Mouse (Mus musculus): ENCODE results near the gene Dusp27. TPM values are rescaled to one million over a fixed set of nuclear protein-coding genes. Genes with fewer than 3 reads are reported as not detected.

Dusp27 gene
- polyA plus RNA-seq, 1 experiment from 2014 or later = 1.3 TPM

DNA sequence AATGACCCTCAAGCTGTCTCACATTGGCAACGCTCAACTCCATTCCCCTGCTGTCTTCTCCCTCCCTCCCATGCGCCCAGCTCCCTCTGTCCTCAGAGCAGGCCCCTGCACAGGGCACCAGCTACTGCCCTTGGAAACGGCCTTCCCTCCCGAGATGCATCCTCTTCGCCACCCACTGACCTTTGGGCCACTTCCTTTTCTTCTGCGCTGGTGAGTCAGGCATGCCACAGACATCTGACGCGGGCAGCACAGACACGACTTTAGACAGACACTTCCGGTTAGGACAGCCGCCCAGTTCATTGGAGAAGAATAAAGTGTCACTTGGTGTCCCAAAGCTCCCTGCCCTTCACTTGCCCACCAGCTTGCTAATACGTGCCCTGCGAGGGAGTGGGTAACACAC is 10.4 kb upstream of the Dusp27 start:
- no peak overlapping the region for H3K4me2 ChIP-seq (ENCODE audit: low read length)
- H3K9ac ChIP-seq (ENCODE audit: low read depth, low read length) = no peak overlapping the region
- no peaks in the 10 kb centered on the region; the same call in 1 of the 2 replicates for H3K4me1 ChIP-seq (ENCODE audit: control insufficient read depth, insufficient read depth, low read length)
- WGBS = 74% methylated on average over 13 of the region's 13 CpGs
- no peaks in the 10 kb centered on the region for H3K9me3 ChIP-seq (replicated peaks; ENCODE audit: control insufficient read depth, low read length, poor library complexity, severe bottlenecking)
- H3K27ac ChIP-seq (ENCODE audit: low read length) = no peak overlapping the region
- H3K27me3 ChIP-seq (ENCODE audit: control insufficient read depth, insufficient read depth, low read depth, low read length) = no peaks in the 10 kb centered on the region
- no peaks in the 10 kb centered on the region for H3K36me3 ChIP-seq (ENCODE audit: control insufficient read depth, insufficient read depth, low read length)
- no peak overlapping the region for H3K4me3 ChIP-seq (ENCODE audit: low read depth, low read length)
- ATAC-seq = no peak

DNA sequence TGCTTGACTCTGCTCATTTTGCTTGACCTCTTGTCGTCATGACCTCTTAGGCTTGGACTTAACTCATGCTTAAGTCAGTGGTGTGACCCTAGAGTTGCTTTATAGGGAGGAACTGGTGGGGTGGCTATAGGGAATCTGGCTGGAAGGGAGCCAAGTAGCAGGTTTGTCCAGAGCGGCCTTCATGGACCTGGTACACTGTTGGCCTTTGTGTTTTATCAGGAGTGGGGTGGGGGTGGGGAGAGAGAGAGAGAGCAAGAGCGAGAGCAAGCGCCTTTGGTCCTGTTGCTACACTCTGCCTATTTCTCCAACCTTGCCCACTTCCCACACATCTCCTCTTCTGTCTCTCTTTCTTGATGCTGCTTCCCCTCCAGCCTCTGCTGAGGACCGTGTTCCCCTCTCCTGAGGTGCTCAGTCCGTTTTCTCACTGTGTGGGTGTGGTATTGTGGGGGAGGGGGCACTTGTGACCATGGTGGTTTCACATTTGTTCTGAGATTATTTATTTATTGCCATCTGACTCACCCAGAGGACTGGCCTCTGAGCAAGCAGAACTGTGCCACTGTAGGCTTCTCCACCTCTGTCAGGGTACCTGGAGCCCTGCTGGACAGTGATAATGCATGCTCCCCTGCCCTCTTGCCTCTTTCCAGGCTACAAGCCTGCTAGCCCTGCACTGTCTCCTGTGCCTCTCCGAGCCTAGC is 9.7 kb upstream of the Dusp27 start:
- H3K9ac ChIP-seq (ENCODE audit: low read depth, low read length) = no peak overlapping the region
- no peaks in the 10 kb centered on the region for H3K27me3 ChIP-seq (ENCODE audit: control insufficient read depth, insufficient read depth, low read depth, low read length)
- H3K27ac ChIP-seq (ENCODE audit: low read length) = no peak overlapping the region
- H3K36me3 ChIP-seq (ENCODE audit: control insufficient read depth, insufficient read depth, low read length) = no peaks in the 10 kb centered on the region
- no peak for ATAC-seq
- no peaks in the 10 kb centered on the region for H3K9me3 ChIP-seq (replicated peaks; ENCODE audit: control insufficient read depth, low read length, poor library complexity, severe bottlenecking)
- WGBS = 75% methylated on average over 7 of the region's 7 CpGs
- H3K4me3 ChIP-seq (ENCODE audit: low read depth, low read length) = no peak overlapping the region
- H3K4me1 ChIP-seq (ENCODE audit: control insufficient read depth, insufficient read depth, low read length) = no peaks in the 10 kb centered on the region; the same call in 1 of the 2 replicates
- H3K4me2 ChIP-seq (ENCODE audit: low read length) = no peak overlapping the region

DNA sequence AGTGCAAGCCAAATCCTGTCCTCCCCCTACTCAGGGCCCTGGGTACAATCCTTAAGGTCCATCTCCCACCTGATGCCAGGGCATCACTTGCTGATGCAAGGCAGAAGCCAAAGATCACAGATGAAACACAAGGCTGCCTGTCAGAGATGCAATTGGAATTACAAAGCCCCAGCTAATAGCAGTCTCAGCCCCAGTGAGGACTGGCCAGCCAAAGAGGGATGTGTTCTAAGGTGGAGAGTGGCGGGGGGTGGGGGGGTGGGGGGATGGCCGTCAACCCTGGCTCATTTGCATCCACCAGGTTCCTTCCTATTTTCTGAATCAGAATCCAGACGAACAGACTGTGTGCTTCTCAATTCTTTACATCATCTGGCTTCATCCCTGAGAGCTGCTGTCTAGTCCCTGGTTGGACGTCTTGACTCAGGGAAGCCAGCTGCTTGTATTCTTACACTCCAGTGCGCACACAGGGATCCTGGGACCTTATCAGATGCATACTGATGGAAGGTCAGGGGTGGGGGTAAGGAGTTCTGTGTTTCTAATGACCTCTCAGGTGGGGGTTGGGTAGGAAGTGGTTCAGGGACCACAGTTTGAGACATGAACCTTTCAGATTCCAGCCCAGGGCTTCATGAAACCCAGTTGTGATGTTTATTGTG is 7.5 kb upstream of the Dusp27 start:
- no peaks in the 10 kb centered on the region for H3K27me3 ChIP-seq (ENCODE audit: control insufficient read depth, insufficient read depth, low read depth, low read length)
- H3K4me1 ChIP-seq (ENCODE audit: control insufficient read depth, insufficient read depth, low read length) = no peaks in the 10 kb centered on the region; the same call in 1 of the 2 replicates
- H3K27ac ChIP-seq (ENCODE audit: low read length) = no peak overlapping the region
- no peaks in the 10 kb centered on the region for H3K9me3 ChIP-seq (replicated peaks; ENCODE audit: control insufficient read depth, low read length, poor library complexity, severe bottlenecking)
- 37% methylated on average over 5 of the region's 5 CpGs for WGBS
- H3K9ac ChIP-seq (ENCODE audit: low read depth, low read length) = no peak overlapping the region
- ATAC-seq = no peak
- no peak overlapping the region for H3K4me3 ChIP-seq (ENCODE audit: low read depth, low read length)
- no peaks in the 10 kb centered on the region for H3K36me3 ChIP-seq (ENCODE audit: control insufficient read depth, insufficient read depth, low read length)
- no peak overlapping the region for H3K4me2 ChIP-seq (ENCODE audit: low read length)

DNA sequence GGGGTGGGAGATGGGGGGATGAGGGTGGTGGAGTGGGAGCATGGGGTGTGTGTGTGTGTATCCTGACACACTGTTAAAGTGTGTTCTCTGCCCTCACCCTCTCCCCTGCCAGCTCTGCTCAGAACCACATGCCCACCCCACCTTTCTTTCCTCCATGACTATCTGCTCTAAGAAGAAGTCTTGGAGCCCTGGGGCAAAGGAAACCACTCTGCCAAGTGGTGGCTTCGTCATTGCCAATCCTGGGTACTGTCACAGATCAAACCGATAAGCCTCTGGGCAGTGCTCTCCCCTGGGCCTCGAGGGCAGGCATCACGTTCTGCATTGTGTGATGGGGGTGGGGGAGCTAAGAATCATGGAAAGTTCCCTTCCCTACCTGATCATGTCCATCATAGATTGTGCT is 4.6 kb upstream of the Dusp27 start:
- Histone ChIP-seq H3K4me2 (ENCODE audit: low read length) (no peak overlapping the region), H3K36me3 (ENCODE audit: control insufficient read depth, insufficient read depth, low read length) (no peaks in the 10 kb centered on the region), H3K9ac (ENCODE audit: low read depth, low read length) (no peak overlapping the region), H3K27me3 (ENCODE audit: control insufficient read depth, insufficient read depth, low read depth, low read length) (no peaks in the 10 kb centered on the region), H3K4me3 (ENCODE audit: low read depth, low read length) (no peak overlapping the region), H3K9me3 (replicated peaks; ENCODE audit: control insufficient read depth, low read length, poor library complexity, severe bottlenecking) (no peaks in the 10 kb centered on the region), H3K27ac (ENCODE audit: low read length) (no peak overlapping the region), H3K4me1 (ENCODE audit: control insufficient read depth, insufficient read depth, low read length) (no peaks in the 10 kb centered on the region)
- no peak for ATAC-seq
- WGBS = 53% methylated on average over 4 of the region's 4 CpGs

DNA sequence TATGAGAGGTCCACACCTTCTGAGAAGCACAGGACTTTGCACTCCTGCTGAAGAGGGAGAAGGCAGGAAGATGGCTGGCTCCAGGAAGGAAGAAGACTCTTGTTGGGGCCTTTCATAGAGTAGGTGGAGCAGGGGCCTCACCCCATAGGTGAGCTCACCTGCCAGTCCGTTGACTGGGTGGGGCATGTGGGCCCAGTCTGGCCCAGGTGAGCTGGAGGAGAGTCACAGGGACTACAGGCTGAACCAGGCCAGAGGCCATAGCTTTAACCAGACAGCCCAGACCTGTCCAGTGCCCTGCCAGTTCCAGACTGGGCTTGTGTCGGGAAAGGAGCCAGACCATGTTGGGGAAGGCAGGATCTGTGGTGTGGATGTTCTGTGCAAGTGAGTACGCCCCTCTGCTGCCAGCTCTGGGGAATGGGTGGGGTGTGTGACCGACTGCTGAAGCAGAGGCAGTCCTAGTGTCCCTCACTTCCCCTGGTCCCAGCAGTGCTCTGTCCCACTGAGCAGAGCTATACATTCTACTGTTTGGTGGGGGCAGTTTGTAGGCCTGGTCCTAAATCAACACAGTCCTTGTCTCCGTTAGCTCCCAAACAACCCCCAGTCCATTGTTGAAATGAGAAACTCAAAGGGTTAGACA is 2.6 kb upstream of the Dusp27 start, which contains the start of gene Gpa33:
Gene Gpa33 (plus strand): TSS at position 15 of the 637 bp plus-strand sequence.
- Histone ChIP-seq H3K36me3 (ENCODE audit: control insufficient read depth, insufficient read depth, low read length) (no peaks in the 10 kb centered on the region), H3K27ac (ENCODE audit: low read length) (no peak within 1 kb of the TSS), H3K27me3 (ENCODE audit: control insufficient read depth, insufficient read depth, low read depth, low read length) (no peaks in the 10 kb centered on the region), H3K4me3 (ENCODE audit: low read depth, low read length) (no peak within 1 kb of the TSS), H3K9me3 (replicated peaks; ENCODE audit: control insufficient read depth, low read length, poor library complexity, severe bottlenecking) (no peaks in the 10 kb centered on the region), H3K4me1 (ENCODE audit: control insufficient read depth, insufficient read depth, low read length) (no peaks in the 10 kb centered on the region), H3K9ac (ENCODE audit: low read depth, low read length) (no peak within 1 kb of the TSS), H3K4me2 (ENCODE audit: low read length) (no peak within 1 kb of the TSS)
- 87% methylated on average over 5 of the region's 5 CpGs for WGBS
- ATAC-seq = no peak

DNA sequence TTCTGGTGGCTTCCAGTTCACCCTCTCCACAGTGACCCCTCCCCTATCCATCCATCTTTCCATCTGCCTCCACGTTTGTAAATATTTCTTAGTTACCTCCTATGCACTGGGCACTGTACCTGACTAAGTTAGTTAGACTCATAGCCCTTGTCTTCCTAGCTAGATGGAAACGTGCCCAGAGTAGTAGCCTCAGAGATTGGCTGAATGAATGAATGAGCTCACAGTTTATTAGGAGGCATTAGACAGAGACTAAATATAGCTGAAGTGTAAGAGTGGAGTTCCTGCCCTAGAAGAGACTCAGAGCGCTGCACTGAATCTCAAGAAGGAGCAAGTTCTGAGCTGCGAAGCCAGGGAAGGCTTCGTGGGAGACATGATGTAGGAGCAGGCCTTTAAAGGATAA is 829 bp upstream of the Dusp27 start:
- Histone ChIP-seq H3K36me3 (ENCODE audit: control insufficient read depth, insufficient read depth, low read length) (no peaks in the 10 kb centered on the region), H3K9me3 (replicated peaks; ENCODE audit: control insufficient read depth, low read length, poor library complexity, severe bottlenecking) (no peaks in the 10 kb centered on the region), H3K27me3 (ENCODE audit: control insufficient read depth, insufficient read depth, low read depth, low read length) (no peaks in the 10 kb centered on the region), H3K4me2 (ENCODE audit: low read length) (no peak overlapping the region), H3K4me1 (ENCODE audit: control insufficient read depth, insufficient read depth, low read length) (no peaks in the 10 kb centered on the region), H3K9ac (ENCODE audit: low read depth, low read length) (no peak overlapping the region), H3K4me3 (ENCODE audit: low read depth, low read length) (no peak overlapping the region), H3K27ac (ENCODE audit: low read length) (no peak overlapping the region)
- no peak for ATAC-seq
- WGBS = 89% methylated on average over 5 of the region's 5 CpGs

DNA sequence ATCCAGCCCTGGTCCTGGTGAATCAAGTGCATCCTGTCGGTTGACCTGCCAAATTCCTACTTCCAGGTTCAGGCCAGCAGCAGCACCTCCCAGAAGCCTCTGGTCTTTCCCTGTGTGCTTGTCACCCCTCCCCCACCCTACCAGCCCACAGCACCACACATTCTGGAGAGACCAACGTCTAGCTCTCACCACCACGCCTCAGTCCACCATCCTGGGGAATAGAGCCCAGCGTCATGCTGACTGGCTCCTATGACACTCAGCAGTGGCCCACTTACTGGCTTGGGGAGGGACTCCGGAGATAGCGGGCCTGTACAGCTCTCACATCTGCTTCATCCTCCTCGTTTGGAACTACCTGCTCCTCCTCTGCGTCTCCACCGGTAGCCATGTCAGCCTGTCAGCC is 927 bp downstream of the Dusp27 start:
- Histone ChIP-seq H3K27me3 (ENCODE audit: control insufficient read depth, insufficient read depth, low read depth, low read length) (no peaks in the 10 kb centered on the region), H3K4me2 (ENCODE audit: low read length) (no peak overlapping the region), H3K4me3 (ENCODE audit: low read depth, low read length) (no peak overlapping the region), H3K27ac (ENCODE audit: low read length) (no peak overlapping the region), H3K9me3 (replicated peaks; ENCODE audit: control insufficient read depth, low read length, poor library complexity, severe bottlenecking) (no peaks in the 10 kb centered on the region), H3K36me3 (ENCODE audit: control insufficient read depth, insufficient read depth, low read length) (no peaks in the 10 kb centered on the region), H3K9ac (ENCODE audit: low read depth, low read length) (no peak overlapping the region), H3K4me1 (ENCODE audit: control insufficient read depth, insufficient read depth, low read length) (no peaks in the 10 kb centered on the region)
- 82% methylated on average over 9 of the region's 9 CpGs for WGBS
- ATAC-seq = no peak

DNA sequence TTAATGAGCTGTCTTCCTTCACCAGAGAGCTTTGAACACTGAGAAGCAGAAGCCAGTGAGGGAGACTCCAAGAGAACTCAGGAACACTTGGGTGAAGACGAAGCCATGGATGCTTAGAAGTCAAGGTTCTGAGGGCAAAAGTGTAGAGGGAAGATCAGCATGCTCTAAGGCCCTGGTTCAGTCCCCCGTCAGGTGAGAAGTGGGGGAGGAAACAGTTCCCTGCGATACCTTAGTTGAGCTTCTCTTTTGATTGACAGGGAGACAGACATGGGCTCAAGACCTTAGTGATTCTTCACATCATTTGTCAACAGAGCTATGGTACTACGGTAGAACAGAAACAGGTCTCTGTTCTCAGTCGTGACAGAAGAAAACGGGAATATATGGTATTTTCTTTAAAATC is 1.4 kb downstream of the Dusp27 start:
- Histone ChIP-seq H3K4me3 (ENCODE audit: low read depth, low read length) (no peak overlapping the region), H3K4me2 (ENCODE audit: low read length) (no peak overlapping the region), H3K27ac (ENCODE audit: low read length) (no peak overlapping the region), H3K4me1 (ENCODE audit: control insufficient read depth, insufficient read depth, low read length) (no peaks in the 10 kb centered on the region), H3K9me3 (replicated peaks; ENCODE audit: control insufficient read depth, low read length, poor library complexity, severe bottlenecking) (no peaks in the 10 kb centered on the region), H3K9ac (ENCODE audit: low read depth, low read length) (no peak overlapping the region), H3K27me3 (ENCODE audit: control insufficient read depth, insufficient read depth, low read depth, low read length) (no peaks in the 10 kb centered on the region), H3K36me3 (ENCODE audit: control insufficient read depth, insufficient read depth, low read length) (no peaks in the 10 kb centered on the region)
- no peak for ATAC-seq
- WGBS = 93% methylated on average over 6 of the region's 6 CpGs

DNA sequence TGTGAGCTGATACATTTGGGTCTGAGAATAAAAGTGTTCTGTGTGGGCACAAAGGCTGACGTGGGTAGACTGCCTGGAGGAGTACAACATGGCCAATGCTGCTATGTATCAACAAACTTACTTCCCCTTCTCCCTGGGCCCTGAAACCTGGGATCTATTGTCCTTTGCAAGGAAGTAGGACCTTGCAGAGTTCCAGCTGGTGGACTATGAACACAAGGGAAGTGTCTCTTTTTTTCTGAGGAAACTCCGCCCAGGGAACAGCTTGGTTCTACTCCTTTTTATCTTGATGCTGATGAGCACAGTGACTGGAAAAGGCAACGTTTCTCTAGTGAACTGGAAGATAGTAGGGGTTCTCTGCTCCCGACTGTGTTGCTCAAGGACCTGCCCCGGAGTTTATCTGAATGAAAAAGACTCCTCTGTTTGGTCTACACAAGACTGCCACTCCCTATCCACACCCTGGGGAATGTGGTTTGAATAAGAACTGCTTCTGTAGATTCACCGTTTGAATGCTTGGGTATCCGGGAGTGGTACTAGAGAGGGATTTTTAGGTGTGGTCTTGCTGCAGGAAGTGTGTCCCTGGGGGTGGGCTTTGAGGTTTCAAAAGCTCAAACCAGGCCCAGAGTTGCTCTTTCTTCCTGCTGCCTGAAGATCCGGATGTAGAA is 2.7 kb downstream of the Dusp27 start:
- Histone ChIP-seq H3K36me3 (ENCODE audit: control insufficient read depth, insufficient read depth, low read length) (no peaks in the 10 kb centered on the region), H3K9me3 (replicated peaks; ENCODE audit: control insufficient read depth, low read length, poor library complexity, severe bottlenecking) (no peaks in the 10 kb centered on the region), H3K4me3 (ENCODE audit: low read depth, low read length) (no peak overlapping the region), H3K27me3 (ENCODE audit: control insufficient read depth, insufficient read depth, low read depth, low read length) (no peaks in the 10 kb centered on the region), H3K27ac (ENCODE audit: low read length) (no peak overlapping the region), H3K4me2 (ENCODE audit: low read length) (no peak overlapping the region), H3K9ac (ENCODE audit: low read depth, low read length) (no peak overlapping the region), H3K4me1 (ENCODE audit: control insufficient read depth, insufficient read depth, low read length) (no peaks in the 10 kb centered on the region)
- ATAC-seq = no peak
- 65% methylated on average over 8 of the region's 8 CpGs for WGBS

Data from midbrain, embryonic 16.5 days (tissue).